ENCODE assay signal across 8 mouse cellular contexts in genomic region chrX:71601052-71601611, GRCm38 (mm10). TPM values are rescaled to one million over a fixed set of nuclear protein-coding genes. Genes with fewer than 3 reads are reported as not detected.
DNase-seq lines count a peak whose midpoint lies in the region; ATAC-seq and TF ChIP-seq lines count a peak whose summit lies in the region.

No protein-coding gene starts in this region.

- no peaks in the 10 kb centered on the region for H3K36me3 ChIP-seq in hindbrain, postnatal 0 days (ENCODE audit: insufficient read depth, low read length)

- intact Hi-C loops in left cerebral cortex, postnatal 25 days (cut with DNase I) = loop anchor here (1.0 kb wide), 1 partner anchor 176 kb away; no protein-coding TSS in a partner anchor

- H3K9me3 ChIP-seq in hindbrain, postnatal 0 days (ENCODE audit: low read length) = no peaks in the 10 kb centered on the region

- peak; percentile 65 for TF ChIP-seq CTCF in hindbrain, postnatal 0 days (IDR thresholded peaks at IDR 0.05; ENCODE audit: low read depth)

- no peak overlapping the region for H3K27ac ChIP-seq in hindbrain, postnatal 0 days

- peak overlapping the region; percentile 49 for H3K4me2 ChIP-seq in hindbrain, postnatal 0 days (ENCODE audit: low read depth, low read length)

- 19% methylated on average over 25 of the region's 25 CpGs for WGBS in hindbrain, postnatal 0 days

- peak overlapping the region; percentile 25; the same call in 1 of the 2 replicates for H3K4me3 ChIP-seq in hindbrain, postnatal 0 days (ENCODE audit: low read length)

- H3K4me1 ChIP-seq in hindbrain, postnatal 0 days (ENCODE audit: insufficient read depth, low read length) = no peaks in the 10 kb centered on the region

- no peaks in the 10 kb centered on the region for H3K27me3 ChIP-seq in hindbrain, postnatal 0 days (ENCODE audit: insufficient read depth, low read length)

- DNase-seq in ovary, postnatal 14 days (ENCODE audit: low spot score) = peak; percentile 15
- no peak for DNase-seq in ovary, adult 18-20 months (ENCODE audit: low spot score)
- peak; percentile 77 to 82 for DNase-seq in cerebellum, postnatal 10 days
- peak; percentile 83 for DNase-seq in hindbrain, postnatal 0 days (ENCODE audit: low spot score)
- DNase-seq in left cerebral cortex, postnatal 25 days (ENCODE audit: low spot score in 2 of 2) = peak; percentile 9 to 37
- DNase-seq in skeletal muscle tissue, adult 2 months (ENCODE audit: low read depth, low spot score) = peak; percentile 3

- H3K9ac ChIP-seq in hindbrain, postnatal 0 days (replicated peaks; ENCODE audit: low read length) = no peak overlapping the region

- peak; percentile 72 for ATAC-seq in frontal cortex, adult (ENCODE audit: low TSS enrichment)
- ATAC-seq in hindbrain, postnatal 0 days = peak; percentile 91
- peak; percentile 100 for ATAC-seq in megakaryocyte progenitor cell, adult 5-6 weeks (replicated peaks; ENCODE audit: poor library complexity)

RNA-seq across cellular contexts. Expression of gene Hmgb3, which starts 45.4 kb away (rescaled TPM):
- total RNA-seq in hindbrain, postnatal 0 days (2014; rRNA removed) = 63.6 and 83.4 TPM in 2 replicates
- 411 and 423 TPM in 2 replicates for polyA plus RNA-seq in hindbrain, postnatal 0 days (2015; fragmentation: Nextera tagmentation; extraction: Ambion mirVana)
- 10 to 100 TPM; 36.1 to 43.8 TPM for total RNA-seq in left cerebral cortex, postnatal 25 days (2021)
- total RNA-seq in megakaryocyte progenitor cell, adult 5-6 weeks (2015) = 92.2 and 113 TPM in 2 replicates
- total RNA-seq in megakaryocyte progenitor cell, adult 5-6 weeks (2017) = 137 and 192 TPM in 2 replicates
